Mouse (Mus musculus): Measurements from ENCODE around the gene Spopl. TPM values are rescaled to one million over a fixed set of nuclear protein-coding genes. Genes with fewer than 3 reads are reported as not detected.
"Not testable (repeated sequence)": the region's sequence is repeated elsewhere in the genome, so short reads cannot be mapped to it uniquely, and the experiment has no call there.

The Spopl gene
- polyA plus RNA-seq, 1 experiment from 2014 or later, result 6.0 TPM

GRCm38 (mm10) chr2:23562898-23563297, 9.0 kb downstream of the Spopl start:
- H3K4me2 ChIP-seq (ENCODE audit: low read length), result no peak overlapping the region
- no peak overlapping the region for H3K27ac ChIP-seq (ENCODE audit: low read length)
- ATAC-seq, result no peak
- H3K9ac ChIP-seq (ENCODE audit: low read depth, low read length), result no peak overlapping the region
- no peaks in the 10 kb centered on the region for H3K27me3 ChIP-seq (ENCODE audit: control insufficient read depth, insufficient read depth, low read depth, low read length)
- no peaks in the 10 kb centered on the region for H3K36me3 ChIP-seq (ENCODE audit: control insufficient read depth, insufficient read depth, low read length)
- H3K9me3 ChIP-seq (replicated peaks; ENCODE audit: control insufficient read depth, low read length, poor library complexity, severe bottlenecking), result no peaks in the 10 kb centered on the region
- 97% methylated on average over 3 of the region's 3 CpGs for WGBS
- H3K4me1 ChIP-seq (ENCODE audit: control insufficient read depth, insufficient read depth, low read length), result no peaks in the 10 kb centered on the region
- no peak overlapping the region for H3K4me3 ChIP-seq (ENCODE audit: low read depth, low read length)

DNA sequence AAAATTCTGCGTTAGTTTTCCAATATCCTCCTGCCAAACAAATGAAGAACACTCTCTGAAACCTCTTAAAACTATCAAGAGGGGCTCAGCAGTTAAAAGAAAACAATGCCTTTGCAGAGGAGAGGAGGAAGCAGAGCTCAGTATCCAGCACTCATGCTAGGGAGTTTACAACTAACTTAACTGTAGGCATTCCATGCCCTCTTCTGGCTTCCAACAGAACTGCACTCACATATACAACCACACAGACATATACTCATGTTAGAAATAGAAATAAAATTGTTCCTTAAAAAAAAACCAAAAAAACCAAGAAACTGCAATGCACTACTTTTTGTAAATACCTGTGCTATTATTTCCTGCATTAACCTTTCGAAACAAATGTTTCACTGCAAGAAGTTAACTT, 12.7 kb downstream of the Spopl start:
- WGBS, result 87% methylated on average over 2 of the region's 2 CpGs
- ATAC-seq, result no peak

GRCm38 (mm10) chr2:23551235-23551634, 20.7 kb downstream of the Spopl start:
- H3K4me3 ChIP-seq (ENCODE audit: low read depth, low read length), result no peak overlapping the region
- 85% methylated on average over 1 of the region's 1 CpGs for WGBS
- H3K27ac ChIP-seq (ENCODE audit: low read length), result no peak overlapping the region
- H3K9ac ChIP-seq (ENCODE audit: low read depth, low read length), result no peak overlapping the region
- ATAC-seq, result no peak
- no peaks in the 10 kb centered on the region for H3K4me1 ChIP-seq (ENCODE audit: control insufficient read depth, insufficient read depth, low read length)
- no peaks in the 10 kb centered on the region for H3K9me3 ChIP-seq (replicated peaks; ENCODE audit: control insufficient read depth, low read length, poor library complexity, severe bottlenecking)
- no peak overlapping the region for H3K4me2 ChIP-seq (ENCODE audit: low read length)
- no peaks in the 10 kb centered on the region for H3K27me3 ChIP-seq (ENCODE audit: control insufficient read depth, insufficient read depth, low read depth, low read length)
- no peaks in the 10 kb centered on the region for H3K36me3 ChIP-seq (ENCODE audit: control insufficient read depth, insufficient read depth, low read length)

More for the DNA sequence above, 12.7 kb downstream of the Spopl start:
- Histone ChIP-seq H3K27me3 (ENCODE audit: control insufficient read depth, insufficient read depth, low read depth, low read length) (no peaks in the 10 kb centered on the region), H3K4me3 (ENCODE audit: low read depth, low read length) (no peak overlapping the region), H3K4me1 (ENCODE audit: control insufficient read depth, insufficient read depth, low read length) (no peaks in the 10 kb centered on the region), H3K9me3 (replicated peaks; ENCODE audit: control insufficient read depth, low read length, poor library complexity, severe bottlenecking) (no peaks in the 10 kb centered on the region), H3K27ac (ENCODE audit: low read length) (no peak overlapping the region), H3K4me2 (ENCODE audit: low read length) (no peak overlapping the region), H3K36me3 (ENCODE audit: control insufficient read depth, insufficient read depth, low read length) (no peaks in the 10 kb centered on the region), H3K9ac (ENCODE audit: low read depth, low read length) (no peak overlapping the region)

GRCm38 (mm10) chr2:23547220-23547619, 24.7 kb downstream of the Spopl start:
- Histone ChIP-seq H3K4me2 (ENCODE audit: low read length) (no peak overlapping the region), H3K27ac (ENCODE audit: low read length) (no peak overlapping the region), H3K36me3 (ENCODE audit: control insufficient read depth, insufficient read depth, low read length) (no peaks in the 10 kb centered on the region), H3K4me3 (ENCODE audit: low read depth, low read length) (no peak overlapping the region), H3K9ac (ENCODE audit: low read depth, low read length) (no peak overlapping the region), H3K4me1 (ENCODE audit: control insufficient read depth, insufficient read depth, low read length) (no peaks in the 10 kb centered on the region), H3K27me3 (ENCODE audit: control insufficient read depth, insufficient read depth, low read depth, low read length) (no peaks in the 10 kb centered on the region), H3K9me3 (replicated peaks; ENCODE audit: control insufficient read depth, low read length, poor library complexity, severe bottlenecking) (no peaks in the 10 kb centered on the region)
- ATAC-seq, result no peak
- 100% methylated on average over 1 of the region's 1 CpGs for WGBS

GRCm38 (mm10) chr2:23539967-23540366, 31.9 kb downstream of the Spopl start:
- H3K4me1 ChIP-seq (ENCODE audit: control insufficient read depth, insufficient read depth, low read length), result no peaks in the 10 kb centered on the region
- 96% methylated on average over 4 of the region's 4 CpGs for WGBS
- no peak overlapping the region for H3K4me2 ChIP-seq (ENCODE audit: low read length)
- H3K4me3 ChIP-seq (ENCODE audit: low read depth, low read length), result no peak overlapping the region
- H3K27me3 ChIP-seq (ENCODE audit: control insufficient read depth, insufficient read depth, low read depth, low read length), result no peaks in the 10 kb centered on the region
- ATAC-seq, result no peak
- no peaks in the 10 kb centered on the region for H3K36me3 ChIP-seq (ENCODE audit: control insufficient read depth, insufficient read depth, low read length)
- no peak overlapping the region for H3K9ac ChIP-seq (ENCODE audit: low read depth, low read length)
- H3K27ac ChIP-seq (ENCODE audit: low read length), result no peak overlapping the region
- no peaks in the 10 kb centered on the region for H3K9me3 ChIP-seq (replicated peaks; ENCODE audit: control insufficient read depth, low read length, poor library complexity, severe bottlenecking)

DNA sequence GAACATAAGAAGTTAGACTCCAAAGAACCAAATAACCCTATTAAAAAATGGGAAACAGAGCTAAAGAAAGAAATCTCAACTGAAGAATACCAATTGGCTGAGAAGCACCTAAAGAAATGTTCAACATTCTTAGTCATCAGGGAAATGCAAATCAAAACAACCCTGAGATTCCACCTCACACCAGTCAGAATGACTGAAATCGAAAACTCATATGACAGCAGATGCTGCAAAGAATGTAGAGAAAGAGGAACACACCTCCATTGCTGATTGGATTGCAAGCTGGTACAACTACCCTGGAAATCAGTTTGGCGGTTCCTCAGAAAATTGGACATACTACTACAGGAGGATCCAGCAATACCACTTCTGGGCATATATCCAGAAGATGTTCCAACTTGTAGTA, 44.2 kb downstream of the Spopl start:
- ATAC-seq; H3K4me3 ChIP-seq (ENCODE audit: low read depth, low read length); H3K4me1 ChIP-seq (ENCODE audit: control insufficient read depth, insufficient read depth, low read length); H3K9me3 ChIP-seq (replicated peaks; ENCODE audit: control insufficient read depth, low read length, poor library complexity, severe bottlenecking); H3K4me2 ChIP-seq (ENCODE audit: low read length); H3K9ac ChIP-seq (ENCODE audit: low read depth, low read length); H3K27ac ChIP-seq (ENCODE audit: low read length); H3K27me3 ChIP-seq (ENCODE audit: control insufficient read depth, insufficient read depth, low read depth, low read length): not testable (repeated sequence)
- WGBS, result 100% methylated on average over 2 of the region's 2 CpGs
- peaks cover 22% of the 10 kb centered on the region; the same call in 1 of the 2 replicates for H3K36me3 ChIP-seq (ENCODE audit: control insufficient read depth, insufficient read depth, low read length)

- Histone ChIP-seq H3K4me3 (ENCODE audit: low read depth, low read length) (no peak overlapping the region), H3K4me2 (ENCODE audit: low read length) (no peak overlapping the region), H3K9ac (ENCODE audit: low read depth, low read length) (no peak overlapping the region), H3K27me3 (ENCODE audit: control insufficient read depth, insufficient read depth, low read depth, low read length) (no peaks in the 10 kb centered on the region), H3K36me3 (ENCODE audit: control insufficient read depth, insufficient read depth, low read length) (no peaks in the 10 kb centered on the region; the same call in 1 of the 2 replicates), H3K27ac (ENCODE audit: low read length) (no peak overlapping the region), H3K9me3 (replicated peaks; ENCODE audit: control insufficient read depth, low read length, poor library complexity, severe bottlenecking) (no peaks in the 10 kb centered on the region), H3K4me1 (ENCODE audit: control insufficient read depth, insufficient read depth, low read length) (no peaks in the 10 kb centered on the region)
- WGBS, result 98% methylated on average over 3 of the region's 3 CpGs
- ATAC-seq, result no peak
These were observed 66.8 kb downstream of the Spopl start for GRCm38 (mm10) chr2:23505141-23505540.

- Histone ChIP-seq H3K9me3 (replicated peaks; ENCODE audit: control insufficient read depth, low read length, poor library complexity, severe bottlenecking) (no peaks in the 10 kb centered on the region), H3K4me2 (ENCODE audit: low read length) (no peak overlapping the region), H3K4me1 (ENCODE audit: control insufficient read depth, insufficient read depth, low read length) (no peaks in the 10 kb centered on the region), H3K36me3 (ENCODE audit: control insufficient read depth, insufficient read depth, low read length) (no peaks in the 10 kb centered on the region), H3K9ac (ENCODE audit: low read depth, low read length) (no peak overlapping the region), H3K4me3 (ENCODE audit: low read depth, low read length) (no peak overlapping the region), H3K27me3 (ENCODE audit: control insufficient read depth, insufficient read depth, low read depth, low read length) (no peaks in the 10 kb centered on the region), H3K27ac (ENCODE audit: low read length) (no peak overlapping the region)
- ATAC-seq, result no peak
- WGBS, result 83% methylated on average over 1 of the region's 1 CpGs
These were observed 90.2 kb downstream of the Spopl start for GRCm38 (mm10) chr2:23481715-23482114.

GRCm38 (mm10) chr2:23467471-23467870, 104.4 kb downstream of the Spopl start:
- Histone ChIP-seq H3K27me3 (ENCODE audit: control insufficient read depth, insufficient read depth, low read depth, low read length) (no peaks in the 10 kb centered on the region), H3K4me1 (ENCODE audit: control insufficient read depth, insufficient read depth, low read length) (no peaks in the 10 kb centered on the region), H3K4me3 (ENCODE audit: low read depth, low read length) (no peak overlapping the region), H3K9ac (ENCODE audit: low read depth, low read length) (no peak overlapping the region), H3K4me2 (ENCODE audit: low read length) (no peak overlapping the region), H3K9me3 (replicated peaks; ENCODE audit: control insufficient read depth, low read length, poor library complexity, severe bottlenecking) (no peaks in the 10 kb centered on the region), H3K27ac (ENCODE audit: low read length) (no peak overlapping the region), H3K36me3 (ENCODE audit: control insufficient read depth, insufficient read depth, low read length) (no peaks in the 10 kb centered on the region)
- no peak for ATAC-seq
- 95% methylated on average over 1 of the region's 1 CpGs for WGBS

- H3K4me1 ChIP-seq (ENCODE audit: control insufficient read depth, insufficient read depth, low read length), result no peaks in the 10 kb centered on the region
- H3K9ac ChIP-seq (ENCODE audit: low read depth, low read length), result no peak overlapping the region
- no peak overlapping the region for H3K27ac ChIP-seq (ENCODE audit: low read length)
- H3K36me3 ChIP-seq (ENCODE audit: control insufficient read depth, insufficient read depth, low read length), result no peaks in the 10 kb centered on the region
- no peaks in the 10 kb centered on the region for H3K9me3 ChIP-seq (replicated peaks; ENCODE audit: control insufficient read depth, low read length, poor library complexity, severe bottlenecking)
- no peaks in the 10 kb centered on the region for H3K27me3 ChIP-seq (ENCODE audit: control insufficient read depth, insufficient read depth, low read depth, low read length)
- no peak overlapping the region for H3K4me2 ChIP-seq (ENCODE audit: low read length)
- no peak for ATAC-seq
- no peak overlapping the region for H3K4me3 ChIP-seq (ENCODE audit: low read depth, low read length)
These were observed 114.5 kb downstream of the Spopl start for GRCm38 (mm10) chr2:23457452-23457851.

Data from midbrain, embryonic 16.5 days (tissue).